Mouse (Mus musculus) v-Abl transformed pro-B cells (cell line): ENCODE results near the gene Mboat7.

Experiments used
- in situ Hi-C, 2 experiments: fragments of 400-800 bp; cut with MboI; formaldehyde crosslinking; loops; one replicate each; pipeline ENCODE4 v1.15.1; 2025; ENCODE audit not compliant: unreplicated experiment in 2 of 2

Mboat7 gene

DNA sequence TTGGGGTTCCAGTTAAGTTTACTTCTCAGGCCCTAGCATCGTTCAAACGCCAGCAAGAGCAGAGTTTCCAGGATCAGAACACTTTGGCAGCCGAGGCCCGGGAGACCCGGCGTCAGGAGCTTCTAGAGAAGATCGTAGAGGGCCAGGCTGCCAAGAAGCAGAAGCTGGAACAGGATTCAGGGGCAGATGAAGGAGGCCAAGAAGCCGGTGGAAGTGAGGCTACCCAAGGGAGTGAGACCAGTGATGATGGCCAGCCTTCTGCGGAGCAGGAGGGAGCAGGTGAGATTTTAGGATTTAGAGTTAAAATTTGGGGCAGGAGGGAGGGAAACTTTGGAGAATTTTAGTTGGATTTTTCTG lies 1.6 kb upstream of the Mboat7 start:
- in situ Hi-C loops, result loop anchor here (5.0 to 25.0 kb wide), 7 partner anchors 68 to 967 kb away; partner anchors contain the start of genes Myadm (in 2 of the 2), Ppp6r1 (in 2 of the 2), Prkcg (in 2 of the 2) and Leng8 (in 1 of the 2)

DNA sequence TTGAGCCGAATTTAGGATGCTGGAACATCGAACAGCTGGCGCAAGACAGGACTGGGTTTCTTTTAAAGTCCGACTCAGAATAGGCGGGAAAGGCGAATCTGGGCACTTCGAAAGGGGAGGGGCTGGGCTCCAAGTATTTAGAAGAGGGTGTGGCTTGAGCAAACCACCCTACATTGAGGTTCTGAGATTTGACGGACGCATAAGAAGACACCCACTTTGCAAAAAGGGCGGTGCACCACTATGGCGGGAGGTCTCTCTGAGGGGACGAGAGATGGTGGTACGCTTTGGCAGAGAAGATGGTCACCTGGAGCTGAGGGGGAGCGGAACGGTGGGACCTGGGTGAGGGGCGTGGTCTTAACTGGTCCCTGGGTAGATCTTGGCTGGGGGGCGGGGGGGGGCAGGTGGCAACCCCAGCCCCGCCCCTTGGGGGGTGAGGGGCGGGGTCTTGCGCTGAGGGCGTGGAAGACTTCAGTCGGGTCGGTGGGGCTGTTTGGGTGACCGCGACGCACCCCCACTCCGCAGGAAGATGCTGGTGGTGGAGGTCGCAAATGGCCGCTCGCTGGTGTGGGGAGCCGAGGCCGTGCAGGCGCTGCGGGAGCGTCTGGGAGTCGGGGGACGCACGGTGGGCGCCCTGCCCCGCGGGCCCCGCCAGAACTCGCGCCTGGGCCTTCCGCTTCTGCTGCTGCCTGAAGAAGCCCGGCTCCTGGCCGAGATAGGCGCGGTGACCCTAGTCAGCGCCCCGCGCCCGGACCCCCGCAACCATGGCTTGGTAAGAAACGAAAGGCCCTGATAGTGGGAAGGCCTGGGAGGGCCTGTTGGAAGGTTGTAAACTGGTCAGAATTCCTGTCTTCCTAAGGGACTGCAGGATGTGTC lies 989 bp upstream of the Mboat7 start:
- in situ Hi-C loops, result loop anchor here (10.0 to 25.0 kb wide), 6 partner anchors 407 to 968 kb away; partner anchors contain the start of genes Myadm (in 2 of the 2), Ppp6r1 (in 2 of the 2), Prkcg (in 2 of the 2) and Leng8 (in 1 of the 2)

DNA sequence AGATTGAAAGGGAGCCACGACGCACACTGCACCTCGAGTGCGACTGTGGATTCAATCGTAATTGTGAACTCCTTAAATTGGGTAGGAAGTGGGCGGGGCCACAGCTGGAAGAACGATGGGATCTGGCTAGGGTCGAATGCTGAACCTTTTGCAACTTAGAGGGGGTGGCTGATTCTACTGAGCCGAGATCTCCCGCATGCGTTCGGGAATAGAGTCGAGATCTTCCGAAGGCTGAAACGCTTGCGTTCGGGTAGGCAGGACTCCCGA lies 419 bp upstream of the Mboat7 start:
- in situ Hi-C loops, result loop anchor here (10.0 to 25.0 kb wide), 6 partner anchors 406 to 969 kb away; partner anchors contain the start of genes Myadm (in 2 of the 2), Ppp6r1 (in 2 of the 2), Prkcg (in 2 of the 2) and Leng8 (in 1 of the 2)

DNA sequence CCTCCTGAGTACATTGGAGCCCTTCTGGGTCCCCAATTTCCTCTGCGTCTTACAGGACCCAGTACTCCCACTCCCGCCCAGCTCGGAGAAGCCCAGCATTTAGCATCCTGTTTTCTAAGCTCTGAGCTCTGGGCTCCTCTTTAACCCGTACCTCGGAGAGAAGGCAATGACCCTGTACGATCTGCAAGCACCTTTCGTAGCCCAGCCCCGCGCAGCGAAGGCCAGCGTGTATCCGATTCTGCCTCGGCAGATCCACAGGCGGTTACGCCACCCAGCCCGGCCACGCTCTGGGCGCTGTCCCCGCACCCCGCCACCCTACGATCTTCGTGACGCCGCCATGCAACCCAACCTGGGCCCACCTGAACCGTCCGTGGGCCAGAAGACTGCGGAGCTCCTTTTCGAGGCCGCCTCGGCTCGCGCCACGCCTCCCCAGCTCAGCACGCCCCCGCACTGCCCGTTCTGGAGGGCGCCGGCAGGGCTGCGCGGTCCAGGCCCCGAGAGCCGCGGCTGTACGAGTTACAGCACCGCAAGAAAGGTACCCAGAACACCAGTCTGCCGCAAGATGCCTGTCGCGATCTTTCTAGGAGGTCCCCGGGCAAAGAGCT lies 839 bp downstream of the Mboat7 start, which contains the start of gene Tsen34:
Tsen34 (plus strand) TSS at position 482 of the 605 bp plus-strand sequence.
- in situ Hi-C loops, result loop anchor here (10.0 to 25.0 kb wide), 6 partner anchors 405 to 970 kb away; partner anchors contain the start of genes Myadm (in 2 of the 2), Ppp6r1 (in 2 of the 2), Prkcg (in 2 of the 2) and Leng8 (in 1 of the 2)

DNA sequence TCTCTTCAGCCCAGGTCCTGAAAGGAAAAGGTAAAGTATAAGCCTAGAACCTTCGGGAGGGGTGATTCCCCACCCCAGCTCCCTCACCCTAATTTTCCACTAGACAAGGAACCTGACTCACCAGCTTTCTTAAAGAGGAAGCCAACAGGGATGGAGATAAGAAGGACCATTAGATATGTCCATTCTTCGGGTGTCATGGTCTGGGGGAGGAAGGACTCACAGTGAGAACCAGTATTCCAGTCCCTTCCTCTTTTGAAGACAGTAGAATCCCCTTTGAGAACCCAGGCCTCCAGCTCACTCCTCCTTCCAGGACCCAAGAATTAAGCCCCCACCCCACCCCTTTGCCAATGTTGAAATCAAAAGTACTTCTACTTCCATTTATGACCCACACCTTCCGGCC lies 1.4 kb downstream of the Mboat7 start:
- in situ Hi-C loops, result loop anchor here (10.0 to 25.0 kb wide), 6 partner anchors 405 to 970 kb away; partner anchors contain the start of genes Myadm (in 2 of the 2), Ppp6r1 (in 2 of the 2), Prkcg (in 2 of the 2) and Leng8 (in 1 of the 2)

DNA sequence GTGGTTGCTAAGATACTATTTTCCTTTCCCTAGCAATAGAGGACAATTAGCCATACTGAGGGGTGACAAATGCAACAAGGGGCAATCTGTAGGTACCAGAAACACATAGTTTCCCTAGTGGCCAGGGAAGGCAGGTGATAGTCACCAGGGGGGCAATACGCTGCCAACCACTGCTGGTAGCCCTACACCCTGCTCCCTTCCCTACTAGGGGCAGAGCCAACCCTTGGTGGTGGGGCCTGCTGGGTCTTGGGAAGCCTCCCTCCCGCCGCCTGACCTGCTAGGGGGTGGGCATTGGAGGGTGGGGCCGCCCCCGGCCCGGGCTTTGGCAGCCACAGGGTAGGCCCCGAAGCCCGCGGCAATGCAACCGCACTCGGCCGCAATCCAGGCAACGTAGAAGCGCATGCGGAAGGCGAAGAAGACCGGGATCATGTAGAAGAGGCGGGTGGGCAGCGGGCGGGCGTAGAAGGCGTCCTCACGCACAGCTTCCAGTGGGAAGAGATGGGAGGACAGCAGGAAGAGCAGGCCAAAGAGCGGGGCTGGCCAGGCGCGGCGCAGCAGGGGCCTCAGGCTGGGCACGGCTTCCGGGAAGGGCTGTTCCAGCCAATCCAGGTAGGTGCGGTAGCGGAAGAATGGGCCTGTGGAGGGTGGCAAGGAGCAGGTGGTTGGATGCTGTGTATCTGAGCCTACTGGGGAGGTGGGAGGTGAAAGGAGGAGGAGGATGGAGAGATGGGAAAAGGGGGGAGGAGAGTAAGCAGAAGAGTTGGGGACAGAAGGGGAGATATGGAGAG lies 7.7 kb downstream of the Mboat7 start:
- in situ Hi-C loops, result loop anchor here (25.0 kb wide), 4 partner anchors 398 to 977 kb away; partner anchors contain the start of genes Myadm (in 2 of the 2), Ppp6r1 (in 2 of the 2), Prkcg (in 2 of the 2) and Ppp1r12c (in 1 of the 2)

DNA sequence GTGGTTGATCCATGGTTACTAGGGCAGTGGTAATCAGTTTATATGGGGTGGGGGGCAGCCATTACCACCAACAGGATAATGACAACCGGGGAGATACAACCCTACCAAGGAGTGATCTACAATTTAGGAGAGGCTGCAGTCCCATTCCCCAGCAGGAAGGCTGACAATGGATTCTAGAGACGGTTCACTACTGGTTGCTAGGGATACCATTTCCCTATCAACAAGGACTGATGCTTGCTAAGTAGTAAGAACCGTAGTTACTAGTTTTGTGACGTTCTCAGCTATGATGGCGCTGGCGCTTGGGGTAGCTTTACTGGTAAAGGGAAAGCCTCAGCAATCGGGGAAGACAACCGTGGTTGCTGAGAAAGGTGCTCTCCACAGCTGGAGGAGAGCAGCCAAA lies 8.6 kb downstream of the Mboat7 start:
- in situ Hi-C loops, result loop anchor here (25.0 kb wide), 4 partner anchors 397 to 978 kb away; partner anchors contain the start of genes Myadm (in 2 of the 2), Ppp6r1 (in 2 of the 2), Prkcg (in 2 of the 2) and Ppp1r12c (in 1 of the 2)

DNA sequence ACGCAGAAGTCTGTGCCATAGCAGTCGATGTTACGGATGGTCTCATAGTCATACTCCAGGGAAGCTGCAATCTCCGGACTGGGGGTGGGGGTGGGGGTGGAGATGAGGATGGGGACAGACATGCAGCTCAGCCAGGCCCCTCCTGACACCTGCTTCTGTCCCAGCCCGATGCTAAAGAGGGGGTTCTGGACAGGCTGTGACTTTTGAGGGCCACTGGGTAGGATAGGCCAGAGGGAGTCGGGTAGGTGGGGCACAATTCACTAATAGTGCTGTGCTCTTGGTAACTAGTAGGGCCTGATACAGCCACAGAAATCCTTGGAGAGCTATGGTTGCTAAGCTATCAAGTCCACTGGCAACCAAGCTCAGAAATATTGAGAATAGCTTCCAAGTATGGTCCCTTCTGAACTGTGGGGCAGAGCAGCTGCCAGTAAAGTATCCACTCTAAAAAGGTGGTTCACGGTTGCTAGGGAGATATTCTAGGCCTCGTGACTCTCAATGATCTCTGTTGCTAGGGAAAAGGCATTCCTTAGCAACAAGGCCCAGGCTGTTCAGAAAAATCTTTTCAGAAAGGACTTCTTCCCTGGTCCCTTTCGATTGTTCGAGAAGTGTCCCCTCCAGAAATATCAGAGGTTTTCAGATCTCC lies 9.3 kb downstream of the Mboat7 start:
- in situ Hi-C loops, result loop anchor here (25.0 kb wide), 4 partner anchors 397 to 978 kb away; partner anchors contain the start of genes Myadm (in 2 of the 2), Ppp6r1 (in 2 of the 2), Prkcg (in 2 of the 2) and Ppp1r12c (in 1 of the 2)

DNA sequence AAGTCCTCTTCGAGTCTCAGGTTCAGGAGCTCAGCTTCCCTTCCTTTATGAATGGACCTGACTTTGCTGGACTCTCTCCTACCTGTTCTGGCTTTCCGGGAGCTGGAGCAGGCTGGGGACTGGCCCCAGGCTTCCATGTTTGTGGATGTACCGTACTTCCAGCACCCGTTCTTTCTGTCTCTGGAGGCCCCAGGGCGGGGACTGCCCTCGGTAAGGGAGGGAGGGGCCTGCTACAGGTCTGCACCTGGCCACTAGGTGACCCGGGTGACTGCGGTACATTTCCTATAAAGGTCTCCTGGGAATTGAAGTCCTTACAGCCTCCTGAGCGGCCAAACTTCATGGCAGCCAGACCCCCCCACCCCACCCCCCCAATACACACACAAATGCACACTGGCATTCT lies 16.0 kb downstream of the Mboat7 start, which contains the start of gene Tmc4:
Tmc4 (minus strand) TSS at position 212 of the 400 bp plus-strand sequence.
- in situ Hi-C loops, result loop anchor here (25.0 kb wide), 4 partner anchors 390 to 985 kb away; partner anchors contain the start of genes Myadm (in 2 of the 2), Ppp6r1 (in 2 of the 2), Prkcg (in 2 of the 2) and Ppp1r12c (in 1 of the 2)

DNA sequence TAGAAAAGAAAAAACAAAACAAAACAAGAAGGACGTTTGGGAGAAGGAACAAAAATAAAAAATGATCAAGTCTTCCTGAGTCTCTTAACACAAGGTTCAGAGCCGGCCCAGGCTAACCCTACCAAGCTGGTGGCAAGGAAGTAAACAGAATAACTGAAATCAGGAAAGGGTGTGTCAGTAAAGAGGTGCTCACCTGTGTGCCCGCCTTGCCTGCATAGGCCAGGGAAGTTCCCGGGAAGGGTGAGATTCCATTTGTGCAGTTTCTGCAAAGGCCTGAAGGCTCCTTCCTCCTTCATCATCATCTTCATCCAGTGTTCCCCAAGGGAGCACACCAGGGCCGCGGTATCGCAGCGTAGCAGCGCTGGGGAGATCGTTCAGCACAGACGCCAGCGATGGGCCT lies 17.0 kb downstream of the Mboat7 start:
- in situ Hi-C loops, result loop anchor here (25.0 kb wide), 4 partner anchors 389 to 986 kb away; partner anchors contain the start of genes Myadm (in 2 of the 2), Ppp6r1 (in 2 of the 2), Prkcg (in 2 of the 2) and Ppp1r12c (in 1 of the 2)

DNA sequence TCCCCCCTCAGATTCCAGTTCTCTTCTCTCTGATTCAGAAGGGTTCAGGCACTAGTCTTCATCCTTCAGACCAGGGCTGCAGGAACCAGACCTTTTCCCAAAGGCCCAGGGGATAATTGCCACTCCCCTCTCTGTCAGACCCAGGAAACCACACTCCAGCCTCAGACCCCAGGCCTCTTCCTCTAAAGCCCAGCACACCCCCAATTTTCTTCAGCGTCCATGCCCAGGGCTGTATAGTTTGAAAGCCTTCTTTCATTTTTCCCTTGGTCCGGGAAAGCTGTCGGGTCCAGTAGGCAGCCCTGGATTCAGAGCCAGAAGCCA lies 18.1 kb downstream of the Mboat7 start:
- in situ Hi-C loops, result loop anchor here (25.0 kb wide), 4 partner anchors 388 to 987 kb away; partner anchors contain the start of genes Myadm (in 2 of the 2), Ppp6r1 (in 2 of the 2), Prkcg (in 2 of the 2) and Ppp1r12c (in 1 of the 2)

DNA sequence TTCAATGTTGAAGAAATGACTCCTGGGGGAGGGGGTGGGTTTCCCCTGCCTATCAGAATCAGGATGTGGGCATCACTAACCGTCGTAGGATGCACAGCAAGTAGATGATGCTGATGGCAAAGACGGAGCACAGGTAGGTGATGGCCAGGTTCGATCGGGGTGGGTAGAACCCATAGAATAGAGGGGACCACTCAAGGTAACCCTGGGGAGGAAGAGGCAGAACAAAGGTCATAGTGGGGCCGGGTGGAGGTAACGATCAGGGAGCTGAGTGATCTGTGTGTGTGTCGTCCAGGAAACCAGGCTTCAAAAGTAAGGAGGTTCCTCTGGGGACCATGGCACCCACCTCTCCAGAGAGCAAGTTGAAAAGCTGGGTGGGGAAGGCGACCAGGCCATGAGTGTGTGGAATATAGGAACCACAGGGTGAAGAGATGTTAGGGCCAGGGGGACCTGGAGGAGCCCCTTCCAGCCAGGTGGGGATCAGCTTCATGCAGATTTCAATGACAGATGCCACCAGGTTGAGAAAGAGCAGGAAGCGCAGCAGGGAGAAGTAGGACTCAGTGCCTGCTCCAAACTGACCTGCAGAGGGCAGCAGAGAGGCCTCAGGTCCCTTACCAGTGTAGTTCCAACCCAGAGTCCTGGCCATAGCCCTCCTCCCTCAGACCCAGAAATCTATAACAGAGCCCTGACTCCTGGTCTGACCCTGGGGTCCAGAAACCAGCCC lies 18.7 kb downstream of the Mboat7 start:
- in situ Hi-C loops, result loop anchor here (25.0 kb wide), 4 partner anchors 387 to 988 kb away; partner anchors contain the start of genes Myadm (in 2 of the 2), Ppp6r1 (in 2 of the 2), Prkcg (in 2 of the 2) and Ppp1r12c (in 1 of the 2)

DNA sequence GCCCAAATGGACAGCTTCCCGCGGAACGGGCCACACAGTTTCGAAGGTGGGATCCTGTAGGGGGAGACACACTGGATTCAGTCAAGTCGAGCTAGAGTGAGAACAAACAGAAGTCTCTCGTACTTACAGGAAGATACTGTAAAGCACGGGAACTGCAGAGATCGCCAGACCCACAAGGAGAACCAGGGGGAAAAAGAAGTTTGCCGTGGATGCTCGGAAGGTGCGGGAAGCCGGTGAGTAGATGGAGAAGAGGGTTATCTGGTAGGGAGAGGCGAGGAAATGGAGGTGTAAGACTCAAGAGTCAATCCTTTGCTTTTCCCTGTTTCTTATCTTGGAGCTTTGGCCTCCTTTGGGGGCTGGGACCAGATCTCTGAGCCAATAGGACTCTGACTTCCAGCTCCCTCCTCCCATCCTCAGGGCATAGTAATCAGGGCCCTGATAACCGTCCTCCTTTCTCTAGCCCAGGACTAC lies 26.4 kb downstream of the Mboat7 start:
- in situ Hi-C loops, result no loop called here

DNA sequence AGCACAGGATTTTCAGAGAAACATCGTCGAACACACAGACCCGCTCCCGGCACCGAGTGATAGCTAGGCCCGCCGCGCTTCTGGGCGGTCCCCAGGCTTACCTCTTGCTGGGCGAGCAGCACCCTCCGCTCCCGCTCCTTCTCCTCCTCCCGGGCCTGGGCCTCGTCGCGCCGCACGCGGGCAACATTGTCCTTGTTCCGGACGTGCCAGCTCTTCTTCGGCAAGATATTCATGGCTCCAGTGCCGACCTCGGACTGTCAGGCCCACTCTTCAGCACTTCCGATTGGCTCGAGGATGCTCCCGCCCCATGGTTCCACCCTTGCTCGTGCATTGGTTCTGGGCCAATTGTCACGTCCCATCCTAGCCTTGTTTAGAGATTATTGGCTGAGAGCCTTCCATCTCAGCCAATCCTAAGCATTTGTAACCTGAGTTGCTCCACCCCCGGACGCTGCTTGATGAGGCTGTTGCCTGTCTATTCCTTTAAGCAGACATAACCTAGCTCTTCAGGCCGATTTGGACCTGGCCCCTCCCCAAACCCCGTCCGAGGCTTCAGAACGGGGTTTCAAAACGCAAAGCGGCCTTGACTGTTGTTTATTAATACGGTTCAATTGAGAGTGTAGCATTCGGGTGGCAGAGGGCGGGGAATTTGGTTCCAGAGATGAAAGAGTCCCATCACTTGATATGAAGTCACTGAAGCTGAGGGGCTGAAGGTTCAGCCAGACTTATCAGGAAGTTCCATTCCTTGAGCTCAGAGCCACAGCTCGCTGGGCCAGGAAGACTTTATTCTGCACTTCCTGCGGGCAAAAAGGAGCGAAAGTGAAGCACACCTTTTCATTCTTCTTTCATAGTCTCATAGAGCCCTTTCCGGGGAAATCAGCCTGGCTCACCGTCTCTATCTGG lies 27.9 kb downstream of the Mboat7 start, which contains the start of gene Leng1:
Leng1 (minus strand) TSS at position 626 of the 900 bp plus-strand sequence.
- in situ Hi-C loops, result no loop called here

DNA sequence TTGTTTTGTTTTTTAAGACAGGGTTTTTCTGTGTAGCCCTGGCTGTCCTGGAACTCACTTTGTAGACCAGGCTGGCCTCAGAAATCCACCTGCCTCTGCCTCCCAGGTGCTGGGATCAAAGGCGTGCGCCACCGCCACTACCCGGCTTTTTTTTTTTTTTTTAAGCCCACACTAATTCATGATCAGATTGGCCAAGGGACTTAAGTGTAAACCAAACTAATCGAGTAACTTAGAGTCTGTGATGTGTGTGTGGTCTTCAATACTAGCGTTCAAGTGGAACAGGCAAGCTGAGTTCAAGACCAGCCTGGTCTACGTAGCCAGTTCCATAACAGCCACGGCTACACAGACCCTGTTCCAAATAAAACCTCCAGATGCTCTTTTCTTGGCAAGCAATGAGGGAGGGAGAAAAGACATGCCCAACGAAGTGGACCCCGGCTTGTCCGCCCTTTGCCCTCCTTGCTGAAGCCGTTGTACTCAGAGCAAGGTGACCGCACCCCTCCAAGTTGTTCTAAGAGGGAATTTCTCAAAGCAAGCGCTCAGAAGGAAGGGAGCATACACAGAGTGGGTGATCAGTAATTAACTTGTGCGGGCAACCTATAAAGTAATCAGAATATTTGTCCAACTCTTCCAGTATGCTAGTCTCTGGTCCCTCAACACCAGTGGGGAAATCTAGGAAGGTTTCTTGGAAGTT lies 28.7 kb downstream of the Mboat7 start:
- in situ Hi-C loops, result loop anchor here in 1 of 2 experiments (5.0 kb wide), 1 partner anchor 38 kb away; the partner anchor contains the start of gene Rps9

DNA sequence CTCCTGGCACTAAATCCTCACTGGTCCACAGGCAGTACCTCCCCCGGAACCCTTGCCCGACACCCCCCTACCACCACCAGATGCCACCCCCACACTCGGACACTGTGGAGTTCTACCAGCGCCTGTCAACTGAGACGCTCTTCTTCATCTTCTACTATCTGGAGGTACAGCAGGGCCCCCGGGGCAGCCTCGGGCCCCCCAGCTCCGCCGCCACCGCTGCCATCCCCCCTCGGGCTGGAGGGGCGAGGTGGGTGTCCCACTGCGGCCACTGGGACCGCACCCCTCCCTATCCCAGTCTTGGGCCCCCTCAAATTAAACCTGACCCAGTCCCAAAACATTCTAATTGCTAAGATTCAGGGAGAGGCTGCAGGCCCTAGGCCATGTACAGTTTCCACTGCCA lies 34.7 kb downstream of the Mboat7 start:
- in situ Hi-C loops, result no loop called here
